Comparison of ENCODE assay signal across 1 mouse cellular context in the genomic region with DNA sequence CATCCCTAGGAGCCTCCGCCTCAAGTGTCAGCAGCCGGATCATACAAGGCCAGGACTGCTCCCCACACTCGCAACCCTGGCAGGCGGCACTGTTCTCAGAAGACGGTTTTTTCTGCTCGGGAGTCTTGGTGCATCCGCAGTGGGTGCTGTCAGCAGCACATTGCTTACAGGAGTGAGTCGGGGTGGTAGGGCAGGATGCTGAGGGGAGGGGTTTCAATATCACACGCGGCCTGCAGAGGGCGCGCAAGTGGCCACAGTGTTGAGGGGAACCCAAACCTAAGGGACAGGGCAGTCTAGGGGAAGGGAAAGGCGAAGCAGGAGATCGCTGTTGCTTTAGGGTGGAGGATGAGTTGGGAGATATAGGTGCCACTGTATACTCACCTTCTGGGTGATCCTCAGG.
TF ChIP-seq lines count a peak whose summit lies in the region.

No protein-coding gene starts in this region.

TF ChIP-seq in CH12.LX, 34 proteins besides CTCF, POLR2A, EP300 and RAD21:
- TF ChIP-seq SMC3 (IDR thresholded peaks at IDR 0.05; ENCODE audit: low read depth, low read length) (peak; percentile 59), MAX (IDR thresholded peaks at IDR 0.05; ENCODE audit: low read length) (no peak)
